Mouse (Mus musculus) limb, embryonic 13.5 days (tissue): ENCODE data around the gene Synm. TPM values are rescaled to one million over a fixed set of nuclear protein-coding genes. Genes with fewer than 3 reads are reported as not detected.

Experiments
- ATAC-seq: fragments of 200-750 bp; cut with Nextera tagmentation; 2 replicates; pipeline ENCODE4 v1.8.0; 2017; ENCODE audit warnings: low read depth, moderate number of reproducible peaks, moderate TSS enrichment; ENCODE audit not compliant: low FRiP score
- H3K27ac ChIP-seq: fragments of 300-500 bp; sonication (generic); 2 replicates; pipeline ENCODE4 v1.5.1; 2015; ENCODE audit warnings: inconsistent platforms, mild to moderate bottlenecking, moderate library complexity
- H3K27me3 ChIP-seq: fragments of 300-500 bp; sonication (generic); 2 replicates; pipeline ENCODE4 v1.6.1; 2015; ENCODE audit warnings: mild to moderate bottlenecking, inconsistent platforms
- H3K36me3 ChIP-seq: fragments of 300-500 bp; sonication (generic); 2 replicates; pipeline ENCODE4 v1.6.1; 2015; ENCODE audit warnings: inconsistent platforms, mild to moderate bottlenecking, moderate library complexity
- H3K4me1 ChIP-seq: fragments of 300-500 bp; sonication (generic); 2 replicates; pipeline ENCODE4 v1.6.1; 2015; ENCODE audit warnings: inconsistent platforms
- H3K4me2 ChIP-seq: fragments of 300-500 bp; sonication (generic); replicated peaks from 2 replicates; pipeline ENCODE4 v1.6.1; 2015; ENCODE audit warnings: inconsistent platforms, mild to moderate bottlenecking, moderate library complexity
- H3K4me3 ChIP-seq: fragments of 300-500 bp; sonication (generic); 2 replicates; pipeline ENCODE4 v1.5.1; 2015; ENCODE audit warnings: moderate library complexity, mild to moderate bottlenecking, inconsistent platforms
- H3K9ac ChIP-seq: fragments of 300-500 bp; sonication (generic); 2 replicates; pipeline ENCODE4 v1.6.1; 2015; ENCODE audit warnings: mild to moderate bottlenecking, inconsistent platforms
- H3K9me3 ChIP-seq: fragments of 300-500 bp; sonication (generic); 2 replicates; pipeline ENCODE4 v1.6.1; 2016; ENCODE audit warnings: inconsistent platforms
- WGBS: fragments of 180-500 bp; shearing (Covaris S2); methylation state at CpG from one replicate; pipeline ENCODE4 v1.1.7; 2015; 5-methylcytosine and 5-hydroxymethylcytosine counted together
- microRNA-seq: library from miRNA; unstranded; fragments of <30 nt; microRNA quantifications from one replicate; pipeline ENCODE4, GENCODE M21; 2016
- polyA plus RNA-seq: library from polyadenylated mRNA; unstranded; fragments of >200 nt; fragmentation: Nextera tagmentation; extraction: Ambion mirVana; gene quantifications from 2 replicates; pipeline ENCODE4 v1.2.1, GENCODE M21; 2015

Gene Synm
- polyA plus RNA-seq, 1 experiment from 2014 or later = 0.98 TPM

DNA sequence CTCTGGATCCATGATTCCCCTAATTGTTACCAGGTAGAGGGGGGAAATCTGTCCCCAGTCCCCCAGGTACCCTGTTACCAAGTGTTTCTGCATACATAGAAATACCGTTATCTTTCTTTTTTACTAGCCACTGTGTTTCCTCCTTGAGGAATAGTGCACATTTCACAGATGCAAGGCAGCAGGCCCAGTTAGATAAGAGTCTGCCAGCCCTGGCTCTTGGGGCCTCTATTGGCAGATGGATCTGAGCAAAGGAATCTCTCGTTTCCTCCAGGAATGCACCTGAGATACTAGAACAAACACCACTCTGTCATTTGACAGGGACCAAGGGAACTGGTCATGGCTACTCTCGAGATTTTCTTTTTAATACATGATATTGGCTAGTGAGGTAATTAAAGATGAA, 67.4 kb downstream of the Synm start:
- no peak for ATAC-seq
- 76% methylated on average over 3 of the region's 3 CpGs for WGBS
- H3K4me2 ChIP-seq = no peak overlapping the region
- H3K27me3 ChIP-seq = no peaks in the 10 kb centered on the region
- no peak overlapping the region for H3K4me3 ChIP-seq
- H3K4me1 ChIP-seq = no peaks in the 10 kb centered on the region
- no peak overlapping the region for H3K27ac ChIP-seq
- H3K9me3 ChIP-seq = no peaks in the 10 kb centered on the region
- H3K36me3 ChIP-seq = peaks cover 33% of the 10 kb centered on the region
- no peak overlapping the region for H3K9ac ChIP-seq

DNA sequence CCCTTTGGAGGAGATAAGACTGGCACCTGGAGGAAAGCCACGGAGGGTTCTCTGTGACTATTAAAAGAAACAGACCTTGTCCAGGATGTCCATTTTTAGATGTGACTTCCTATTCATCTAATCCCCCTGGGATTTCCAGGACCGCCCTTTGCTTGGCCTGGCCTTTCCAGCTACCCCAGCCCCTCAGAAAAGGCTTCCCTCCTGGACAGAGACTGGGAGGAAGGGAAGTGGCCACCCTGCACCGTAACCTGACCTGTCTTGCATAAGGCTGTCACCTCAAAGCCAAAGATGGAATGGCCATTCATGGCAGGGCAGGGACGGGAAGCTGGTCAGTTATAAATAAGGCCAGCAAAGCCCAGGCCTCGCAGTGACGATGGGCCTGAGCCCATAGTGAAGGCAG, 68.5 kb downstream of the Synm start:
- no peak for ATAC-seq
- Histone ChIP-seq H3K4me3 (no peak overlapping the region), H3K9ac (no peak overlapping the region), H3K4me1 (no peaks in the 10 kb centered on the region), H3K27me3 (no peaks in the 10 kb centered on the region), H3K4me2 (no peak overlapping the region), H3K27ac (no peak overlapping the region), H3K36me3 (peaks cover 28% of the 10 kb centered on the region), H3K9me3 (no peaks in the 10 kb centered on the region)
- 67% methylated on average over 6 of the region's 6 CpGs for WGBS

DNA sequence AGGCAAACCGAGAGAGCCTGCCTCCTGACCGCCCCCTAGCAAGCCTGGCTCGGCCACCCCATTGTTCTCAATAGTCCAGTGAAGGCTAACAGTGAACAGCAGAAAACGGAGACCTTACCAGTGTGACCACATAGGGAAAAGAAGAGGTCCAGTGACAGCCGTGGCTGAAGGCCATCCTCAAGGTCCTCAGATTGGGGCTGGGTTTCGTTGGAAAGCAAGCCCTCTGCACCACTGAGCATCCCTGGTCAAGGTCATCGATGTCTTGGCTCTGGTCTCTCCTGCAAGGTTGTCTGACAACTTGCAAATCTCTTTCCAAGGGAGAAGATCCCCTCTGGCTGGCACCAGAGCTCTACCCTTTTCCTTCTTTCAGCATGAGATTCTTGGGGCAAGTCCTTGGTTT, 69.7 kb downstream of the Synm start:
- H3K36me3 ChIP-seq = peaks cover 38% of the 10 kb centered on the region
- H3K9me3 ChIP-seq = peaks cover 4% of the 10 kb centered on the region; the same call in 1 of the 2 replicates
- H3K9ac ChIP-seq = no peak overlapping the region
- H3K4me1 ChIP-seq = no peaks in the 10 kb centered on the region
- H3K4me2 ChIP-seq = no peak overlapping the region
- WGBS = 82% methylated on average over 7 of the region's 7 CpGs
- ATAC-seq = no peak
- H3K27ac ChIP-seq = no peak overlapping the region
- no peak overlapping the region for H3K4me3 ChIP-seq
- H3K27me3 ChIP-seq = no peaks in the 10 kb centered on the region

DNA sequence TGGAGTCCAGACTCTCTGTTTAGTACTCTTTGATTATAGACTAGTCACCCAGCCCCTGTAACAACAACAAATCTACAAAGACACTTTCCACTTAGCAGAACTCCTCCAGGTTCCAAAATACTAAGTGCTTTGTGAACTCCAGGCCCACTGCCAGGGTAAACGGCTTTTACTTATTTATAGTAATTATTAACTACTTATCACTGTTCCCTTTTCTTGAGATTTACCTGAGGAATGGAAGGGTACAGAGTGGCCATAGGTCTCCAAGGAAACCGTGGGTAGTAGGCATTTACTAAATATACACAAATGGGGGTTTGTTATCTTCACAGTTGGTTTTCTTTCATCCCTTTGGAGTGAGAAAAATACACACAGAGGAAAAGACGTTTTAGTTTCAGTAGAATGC, 71.3 kb downstream of the Synm start:
- Histone ChIP-seq H3K4me3 (no peak overlapping the region), H3K4me2 (no peak overlapping the region), H3K9ac (no peak overlapping the region), H3K27ac (peak overlapping the region; percentile 33; the same call in 1 of the 2 replicates), H3K4me1 (no peaks in the 10 kb centered on the region), H3K27me3 (no peaks in the 10 kb centered on the region), H3K9me3 (peaks cover 4% of the 10 kb centered on the region; the same call in 1 of the 2 replicates), H3K36me3 (peaks cover 44% of the 10 kb centered on the region)
- 46% methylated on average over 3 of the region's 3 CpGs for WGBS
- no peak for ATAC-seq

DNA sequence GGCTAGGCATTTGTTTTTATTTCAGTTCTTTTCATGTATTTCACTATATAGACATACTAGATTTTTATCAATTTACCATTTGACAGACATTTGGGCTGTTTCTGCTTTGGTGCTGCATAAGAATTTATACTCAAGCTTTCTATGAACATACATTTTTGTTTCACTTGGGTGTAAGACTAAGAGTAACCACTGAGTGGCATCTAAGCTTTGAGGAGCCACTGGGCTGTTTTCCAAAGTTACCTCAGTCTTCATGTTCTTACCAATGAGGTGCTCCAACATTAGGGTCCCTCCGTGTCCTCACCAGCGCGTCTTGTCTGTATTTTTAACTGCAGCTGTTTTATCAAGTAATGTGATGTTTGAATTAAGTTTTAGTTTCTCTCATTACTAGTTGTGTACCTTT, 73.0 kb downstream of the Synm start:
- 97% methylated on average over 3 of the region's 3 CpGs for WGBS
- no peak overlapping the region for H3K4me2 ChIP-seq
- peaks cover 50% of the 10 kb centered on the region for H3K36me3 ChIP-seq

DNA sequence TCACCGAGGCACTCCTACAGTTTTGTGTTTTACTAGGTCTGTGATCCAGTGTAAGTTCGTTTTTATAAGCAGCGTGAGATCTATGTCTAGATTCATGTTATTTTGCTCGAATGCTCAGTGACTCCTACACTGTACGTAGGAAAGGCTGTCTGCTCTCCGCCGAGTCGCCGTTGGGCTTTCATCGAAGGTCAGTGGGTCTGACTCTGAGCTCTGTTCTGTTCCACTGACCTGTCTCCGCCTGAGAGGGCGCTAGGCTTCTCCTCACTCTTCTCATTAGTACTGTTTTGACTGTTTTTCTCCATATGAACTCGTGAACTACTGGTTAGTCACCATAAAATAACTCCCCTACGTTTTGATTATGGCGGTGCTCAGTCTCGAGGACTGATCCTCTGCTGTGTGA, 76.5 kb downstream of the Synm start:
- H3K36me3 ChIP-seq = peaks cover 57% of the 10 kb centered on the region
- ATAC-seq = no peak
- 87% methylated on average over 16 of the region's 16 CpGs for WGBS

More for the DNA sequence above, 73.0 kb downstream of the Synm start:
- no peak overlapping the region for H3K4me3 ChIP-seq
- no peaks in the 10 kb centered on the region for H3K4me1 ChIP-seq
- no peaks in the 10 kb centered on the region for H3K27me3 ChIP-seq
- peaks cover 4% of the 10 kb centered on the region; the same call in 1 of the 2 replicates for H3K9me3 ChIP-seq
- ATAC-seq = no peak
- H3K9ac ChIP-seq = no peak overlapping the region
- H3K27ac ChIP-seq = no peak overlapping the region

DNA sequence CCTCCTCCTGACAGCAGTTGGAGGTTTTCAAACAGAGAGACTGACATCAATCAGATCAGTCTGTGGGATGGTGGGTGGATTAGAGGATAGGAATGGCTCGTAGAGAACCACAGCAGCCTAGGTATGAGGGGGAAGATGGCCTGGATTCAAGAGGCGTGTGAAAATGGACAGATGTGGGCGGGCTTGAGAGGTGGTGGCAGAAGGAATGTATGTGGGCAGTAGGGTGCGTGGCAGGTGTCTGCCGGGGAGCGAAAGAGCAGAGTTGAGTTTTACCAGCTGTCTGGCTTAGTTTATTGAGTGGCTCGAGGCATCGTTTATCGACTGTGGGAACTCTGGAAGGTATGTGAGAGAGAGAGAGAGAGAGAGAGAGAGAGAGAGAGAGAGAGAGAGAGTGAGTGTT, 78.5 kb downstream of the Synm start:
- ATAC-seq = no peak
- H3K27ac ChIP-seq = no peak overlapping the region
- no peaks in the 10 kb centered on the region for H3K27me3 ChIP-seq
- peaks cover 4% of the 10 kb centered on the region; the same call in 1 of the 2 replicates for H3K9me3 ChIP-seq
- H3K36me3 ChIP-seq = peaks cover 65% of the 10 kb centered on the region
- H3K9ac ChIP-seq = no peak overlapping the region
- H3K4me1 ChIP-seq = no peaks in the 10 kb centered on the region
- no peak overlapping the region for H3K4me3 ChIP-seq
- WGBS = 52% methylated on average over 9 of the region's 9 CpGs
- H3K4me2 ChIP-seq = no peak overlapping the region

More for the DNA sequence above, 76.5 kb downstream of the Synm start:
- H3K27ac ChIP-seq = no peak overlapping the region
- H3K4me2 ChIP-seq = no peak overlapping the region
- H3K9me3 ChIP-seq = peaks cover 4% of the 10 kb centered on the region; the same call in 1 of the 2 replicates
- no peak overlapping the region for H3K9ac ChIP-seq
- H3K27me3 ChIP-seq = no peaks in the 10 kb centered on the region
- H3K4me3 ChIP-seq = no peak overlapping the region
- H3K4me1 ChIP-seq = no peaks in the 10 kb centered on the region

Small RNA genes lying within 50 kb of the gene (microRNA-seq; reads per million reads assigned to microRNA genes)
- not detected for gene Gm23844

Other genes starting within 250 kb of the Synm start
- 21.4 and 22.3 TPM in 2 replicates for gene Lrrc28, start 114.5 kb downstream of the Synm start, polyA plus RNA-seq
- gene Ttc23, start 112.3 kb downstream of the Synm start, polyA plus RNA-seq = 58.1 and 60.6 TPM in 2 replicates
- gene Igf1r, start 193.1 kb upstream of the Synm start, polyA plus RNA-seq = 36.8 and 39.4 TPM in 2 replicates